Mouse (Mus musculus): Measurements from ENCODE around the gene Sap30l.

DNA sequence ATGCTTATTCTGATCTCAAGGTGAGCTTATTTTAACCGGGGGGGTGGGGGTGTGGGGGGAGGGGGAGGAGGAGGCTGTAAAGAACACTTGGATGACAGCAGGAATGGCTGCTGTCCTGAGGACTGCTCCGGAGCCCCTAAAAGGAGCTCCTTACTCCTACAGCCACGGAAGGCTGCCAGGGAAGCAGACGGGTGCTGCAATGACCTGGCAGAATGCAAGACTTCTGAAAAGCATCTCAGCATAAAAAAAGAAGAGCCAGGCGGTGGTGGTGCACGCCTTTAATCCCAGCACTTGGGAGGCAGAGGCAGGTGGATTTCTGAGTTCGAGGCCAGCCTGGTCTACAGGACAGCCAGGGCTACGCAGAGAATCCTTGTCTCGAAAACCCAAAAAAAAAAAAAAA lies 3.6 kb upstream of the Sap30l start:
- TF ChIP-seq CTCF (conservative IDR thresholded peaks at IDR 0.05; ENCODE audit: low read length) (no peak), POU5F1 (IDR thresholded peaks at IDR 0.05; ENCODE audit: borderline replicate concordance, low read length) (no peak)

Data from E14TG2a.4 (cell line).